Mouse (Mus musculus): ENCODE measurements around the gene Rapgef5. TPM values are rescaled to one million over a fixed set of nuclear protein-coding genes. Genes with fewer than 3 reads are reported as not detected.

The Rapgef5 gene
- total and polyA plus RNA-seq, 3 experiments, result not detected

DNA sequence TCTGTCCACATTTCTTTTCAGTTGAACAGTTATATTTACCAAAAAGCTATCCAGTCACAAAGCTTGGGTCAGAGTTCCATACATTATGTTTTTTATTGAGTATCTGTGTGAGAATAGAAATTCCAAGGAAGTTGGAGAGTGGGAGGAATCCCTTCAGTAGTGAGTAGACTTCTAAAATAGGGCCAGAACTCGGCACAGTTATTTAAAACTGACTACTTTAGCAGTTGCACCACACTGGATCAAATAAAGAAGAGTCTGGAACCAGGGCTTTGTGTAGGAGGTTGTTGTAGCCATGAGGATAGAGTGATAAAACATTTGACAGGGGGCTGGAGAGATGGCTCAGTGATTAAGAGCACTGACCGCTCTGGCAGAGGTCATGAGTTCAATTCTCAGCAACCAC is 129.5 kb downstream of the Rapgef5 start:
- no peak for TF ChIP-seq EP300 (IDR thresholded peaks at IDR 0.05; ENCODE audit: low read depth in 1 of 2, low read length in 2 of 2)
- no peak for TF ChIP-seq POLR2A (IDR thresholded peaks at IDR 0.05; ENCODE audit: control insufficient read depth in 1 of 2, insufficient read depth in 1 of 2, low read depth in 1 of 2, low read length in 2 of 2, poor library complexity in 1 of 2)
- no peak for TF ChIP-seq SIN3A (IDR thresholded peaks at IDR 0.05; ENCODE audit: low read length)
- TF ChIP-seq CHD2 (IDR thresholded peaks at IDR 0.05; ENCODE audit: low read length), result no peak
- no peak for TF ChIP-seq MAFK (IDR thresholded peaks at IDR 0.05; ENCODE audit: borderline replicate concordance, low read depth, low read length)
- TF ChIP-seq UBTF (IDR thresholded peaks at IDR 0.05; ENCODE audit: borderline replicate concordance, insufficient read depth, low read depth, low read length), result no peak
- no peak for TF ChIP-seq NRF1 (IDR thresholded peaks at IDR 0.05; ENCODE audit: insufficient read depth, low read depth, low read length, poor library complexity, severe bottlenecking)
- no peak for TF ChIP-seq RCOR1 (IDR thresholded peaks at IDR 0.05; ENCODE audit: low read depth, low read length)
- no peak for TF ChIP-seq SMC3 (IDR thresholded peaks at IDR 0.05; ENCODE audit: low read depth, low read length)
- no peak for TF ChIP-seq POLR2AphosphoS2 (IDR thresholded peaks at IDR 0.05; ENCODE audit: low read length)
- Histone ChIP-seq H3K79me2 (ENCODE audit: control insufficient read depth, insufficient read depth, low read length, poor library complexity) (no peaks in the 10 kb centered on the region), H3K9ac (ENCODE audit: control insufficient read depth, low read depth, low read length, poor library complexity, severe bottlenecking) (no peak overlapping the region), H3K9me3 (replicated peaks; ENCODE audit: insufficient read depth, low read length) (no peaks in the 10 kb centered on the region), H3K27ac (ENCODE audit: control insufficient read depth, low read depth, low read length) (no peak overlapping the region), H3K36me3 (ENCODE audit: control insufficient read depth in 1 of 2, insufficient read depth in 2 of 2, low read length in 2 of 2) (no peaks in the 10 kb centered on the region), H3K4me3 (ENCODE audit: control insufficient read depth in 1 of 2, insufficient read depth in 1 of 2, low read depth in 2 of 2, low read length in 2 of 2) (no peak overlapping the region), H3K4me1 (ENCODE audit: control insufficient read depth in 1 of 2, insufficient read depth in 2 of 2, low read length in 2 of 2) (no peaks in the 10 kb centered on the region), H3K27me3 (ENCODE audit: control insufficient read depth in 1 of 2, insufficient read depth in 2 of 2, low read length in 2 of 2) (no peaks in the 10 kb centered on the region)
- no peak for DNase-seq (ENCODE audit: low read depth, low spot score)

DNA sequence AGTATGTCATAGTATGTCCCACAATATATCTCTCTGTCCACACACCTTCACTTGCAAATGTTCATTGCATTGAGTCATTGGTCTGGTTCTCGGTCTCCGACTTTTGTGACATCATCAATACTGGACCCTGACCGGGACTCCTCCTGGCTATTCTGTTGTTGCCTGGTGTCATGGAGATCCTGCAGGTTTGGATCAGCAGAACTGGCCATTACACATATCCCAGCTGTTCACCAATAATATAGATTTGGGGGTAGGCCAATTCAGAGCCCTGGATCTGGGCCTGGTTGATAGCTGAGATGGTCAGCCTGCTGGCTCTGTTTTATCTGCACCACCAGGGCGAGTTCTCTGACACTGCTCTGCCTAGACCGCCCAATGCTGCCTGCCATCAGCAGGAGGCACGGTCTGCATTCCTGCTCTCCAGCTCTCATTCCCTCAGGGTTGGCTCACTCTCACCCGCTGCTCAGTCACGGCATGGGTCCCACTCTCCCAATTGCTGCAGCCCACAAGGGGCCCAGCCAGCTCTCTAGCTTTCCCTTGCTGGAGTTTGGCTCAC is 137.7 kb downstream of the Rapgef5 start:
- H3K4me1 ChIP-seq (ENCODE audit: control insufficient read depth in 1 of 2, insufficient read depth in 2 of 2, low read length in 2 of 2), result no peaks in the 10 kb centered on the region
- H3K79me2 ChIP-seq (ENCODE audit: control insufficient read depth, insufficient read depth, low read length, poor library complexity), result no peaks in the 10 kb centered on the region
- no peaks in the 10 kb centered on the region for H3K27me3 ChIP-seq (ENCODE audit: control insufficient read depth in 1 of 2, insufficient read depth in 2 of 2, low read length in 2 of 2)
- no peak for TF ChIP-seq CHD1 (IDR thresholded peaks at IDR 0.05; ENCODE audit: low read depth, low read length)
- no peak for TF ChIP-seq POLR2AphosphoS2 (IDR thresholded peaks at IDR 0.05; ENCODE audit: low read length)
- DNase-seq (ENCODE audit: low read depth, low spot score), result no peak
- no peak overlapping the region for H3K27ac ChIP-seq (ENCODE audit: control insufficient read depth, low read depth, low read length)
- H3K36me3 ChIP-seq (ENCODE audit: control insufficient read depth in 1 of 2, insufficient read depth in 2 of 2, low read length in 2 of 2), result no peaks in the 10 kb centered on the region
- no peaks in the 10 kb centered on the region; the same call in 1 of the 2 replicates for H3K9me3 ChIP-seq (replicated peaks; ENCODE audit: insufficient read depth, low read length)
- H3K9ac ChIP-seq (ENCODE audit: control insufficient read depth, low read depth, low read length, poor library complexity, severe bottlenecking), result no peak overlapping the region
- H3K4me3 ChIP-seq (ENCODE audit: control insufficient read depth in 1 of 2, insufficient read depth in 1 of 2, low read depth in 2 of 2, low read length in 2 of 2), result no peak overlapping the region

DNA sequence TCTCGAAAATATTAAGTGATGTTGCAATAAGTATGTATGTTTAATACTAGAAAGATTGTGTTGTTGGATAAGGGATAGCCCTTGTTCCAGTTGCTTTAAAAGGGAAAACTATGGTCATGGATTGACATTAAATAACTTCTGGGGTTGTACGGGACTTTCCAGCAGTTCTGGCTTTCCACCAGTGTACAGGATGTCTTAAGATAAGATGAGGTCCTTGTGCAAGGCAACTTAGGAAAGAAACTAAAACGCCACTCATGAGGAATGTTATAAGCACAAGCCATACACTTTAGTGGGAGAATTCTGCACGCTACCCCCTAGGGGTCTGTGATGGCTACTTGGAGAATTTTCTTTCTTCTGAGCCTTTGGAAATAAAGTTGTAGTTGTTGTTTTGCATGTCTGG is 140.7 kb downstream of the Rapgef5 start:
- DNase-seq (ENCODE audit: low read depth, low spot score), result no peak
- H3K36me3 ChIP-seq (ENCODE audit: control insufficient read depth in 1 of 2, insufficient read depth in 2 of 2, low read length in 2 of 2), result no peaks in the 10 kb centered on the region
- H3K27me3 ChIP-seq (ENCODE audit: control insufficient read depth in 1 of 2, insufficient read depth in 2 of 2, low read length in 2 of 2), result no peaks in the 10 kb centered on the region
- no peak overlapping the region for H3K9ac ChIP-seq (ENCODE audit: control insufficient read depth, low read depth, low read length, poor library complexity, severe bottlenecking)
- H3K4me1 ChIP-seq (ENCODE audit: control insufficient read depth in 1 of 2, insufficient read depth in 2 of 2, low read length in 2 of 2), result no peaks in the 10 kb centered on the region
- no peaks in the 10 kb centered on the region; the same call in 1 of the 2 replicates for H3K9me3 ChIP-seq (replicated peaks; ENCODE audit: insufficient read depth, low read length)
- no peaks in the 10 kb centered on the region for H3K79me2 ChIP-seq (ENCODE audit: control insufficient read depth, insufficient read depth, low read length, poor library complexity)
- no peak overlapping the region for H3K27ac ChIP-seq (ENCODE audit: control insufficient read depth, low read depth, low read length)
- no peak for TF ChIP-seq SIN3A (IDR thresholded peaks at IDR 0.05; ENCODE audit: low read length)
- TF ChIP-seq NRF1 (IDR thresholded peaks at IDR 0.05; ENCODE audit: insufficient read depth, low read depth, low read length, poor library complexity, severe bottlenecking), result no peak
- no peak for TF ChIP-seq HCFC1 (IDR thresholded peaks at IDR 0.05; ENCODE audit: low read depth, low read length)
- TF ChIP-seq RCOR1 (IDR thresholded peaks at IDR 0.05; ENCODE audit: low read depth, low read length), result no peak
- TF ChIP-seq MAX (IDR thresholded peaks at IDR 0.05; ENCODE audit: low read length), result no peak
- TF ChIP-seq E2F4 (IDR thresholded peaks at IDR 0.05; ENCODE audit: borderline replicate concordance, low read depth, low read length), result no peak
- no peak for TF ChIP-seq MAFK (IDR thresholded peaks at IDR 0.05; ENCODE audit: borderline replicate concordance, low read depth, low read length)
- TF ChIP-seq POLR2A (IDR thresholded peaks at IDR 0.05; ENCODE audit: control insufficient read depth in 1 of 2, insufficient read depth in 1 of 2, low read depth in 1 of 2, low read length in 2 of 2, poor library complexity in 1 of 2), result no peak
- TF ChIP-seq ZKSCAN1 (IDR thresholded peaks at IDR 0.05; ENCODE audit: low read depth, low read length), result no peak
- no peak for TF ChIP-seq POLR2AphosphoS5 (IDR thresholded peaks at IDR 0.05; ENCODE audit: borderline replicate concordance, low read depth, low read length)
- no peak overlapping the region for H3K4me3 ChIP-seq (ENCODE audit: control insufficient read depth in 1 of 2, insufficient read depth in 1 of 2, low read depth in 2 of 2, low read length in 2 of 2)

All from MEL (cell line).